Mouse (Mus musculus): ENCODE measurements around the gene Cfap36. TPM values are rescaled to one million over a fixed set of nuclear protein-coding genes. Genes with fewer than 3 reads are reported as not detected.

The Cfap36 gene
- total and polyA plus RNA-seq, 3 experiments = 32.9 to 70.4 (median 51.7) TPM

DNA sequence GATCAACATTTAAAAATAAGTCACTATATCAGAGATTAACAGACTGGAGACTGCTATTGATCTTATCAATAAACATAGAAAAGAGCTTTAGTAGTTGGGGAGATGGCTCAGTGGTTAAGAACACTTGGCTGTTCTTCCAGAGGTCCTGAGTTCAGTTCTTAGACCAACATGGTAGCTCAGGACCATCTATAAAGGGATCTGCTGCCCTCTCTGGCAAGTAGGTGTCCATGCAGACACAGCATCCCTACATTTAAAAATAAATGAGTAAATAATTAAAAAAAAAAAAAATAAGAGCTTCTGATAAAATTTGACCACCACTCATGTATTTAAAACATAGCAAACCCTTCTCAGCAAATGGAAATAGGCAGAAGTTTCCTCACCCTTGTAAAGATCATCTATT, 9.2 kb downstream of the Cfap36 start:
- H3K27me3 ChIP-seq (ENCODE audit: insufficient read depth, low read length) = no peaks in the 10 kb centered on the region
- H3K4me3 ChIP-seq (ENCODE audit: low read depth, low read length) = no peak overlapping the region
- ATAC-seq (ENCODE audit: extremely low read depth, insufficient number of reproducible peaks, low FRiP score, poor library complexity, severe bottlenecking) = no peak
- peaks cover 48% of the 10 kb centered on the region for H3K36me3 ChIP-seq (replicated peaks)
- H3K4me1 ChIP-seq (ENCODE audit: insufficient read depth, low read depth, low read length) = peaks cover 5% of the 10 kb centered on the region; the same call in 1 of the 2 replicates
- no peak for DNase-seq (ENCODE audit: low spot score)
- H3K9me3 ChIP-seq (replicated peaks) = no peaks in the 10 kb centered on the region
- TF ChIP-seq CTCF (IDR thresholded peaks at IDR 0.05; ENCODE audit: low read depth, low read length) (no peak), GATA2 (IDR thresholded peaks at IDR 0.05; ENCODE audit: borderline replicate concordance, low read depth, low read length) (no peak), GATA1 (IDR thresholded peaks at IDR 0.05; ENCODE audit: borderline replicate concordance, low read length) (no peak), TAL1 (conservative IDR thresholded peaks at IDR 0.05; ENCODE audit: low read depth, low read length) (no peak), POLR2AphosphoS5 (IDR thresholded peaks at IDR 0.05; ENCODE audit: insufficient replicate concordance, low read depth, low read length) (no peak)

GRCm38 (mm10) chr11:29237364-29237763, 9.8 kb downstream of the Cfap36 start:
- Histone ChIP-seq H3K4me1 (ENCODE audit: insufficient read depth, low read depth, low read length) (peaks cover 2% of the 10 kb centered on the region; the same call in 1 of the 2 replicates), H3K27me3 (ENCODE audit: insufficient read depth, low read length) (no peaks in the 10 kb centered on the region), H3K4me3 (ENCODE audit: low read depth, low read length) (no peak overlapping the region), H3K9me3 (replicated peaks) (no peaks in the 10 kb centered on the region), H3K36me3 (replicated peaks) (peaks cover 46% of the 10 kb centered on the region)
- ATAC-seq (ENCODE audit: extremely low read depth, insufficient number of reproducible peaks, low FRiP score, poor library complexity, severe bottlenecking) (no peak), DNase-seq (ENCODE audit: low spot score) (no peak)
- TF ChIP-seq CTCF (IDR thresholded peaks at IDR 0.05; ENCODE audit: low read depth, low read length) (no peak), POLR2AphosphoS5 (IDR thresholded peaks at IDR 0.05; ENCODE audit: insufficient replicate concordance, low read depth, low read length) (no peak), TAL1 (conservative IDR thresholded peaks at IDR 0.05; ENCODE audit: low read depth, low read length) (no peak), GATA1 (IDR thresholded peaks at IDR 0.05; ENCODE audit: borderline replicate concordance, low read length) (no peak), GATA2 (IDR thresholded peaks at IDR 0.05; ENCODE audit: borderline replicate concordance, low read depth, low read length) (no peak)

DNA sequence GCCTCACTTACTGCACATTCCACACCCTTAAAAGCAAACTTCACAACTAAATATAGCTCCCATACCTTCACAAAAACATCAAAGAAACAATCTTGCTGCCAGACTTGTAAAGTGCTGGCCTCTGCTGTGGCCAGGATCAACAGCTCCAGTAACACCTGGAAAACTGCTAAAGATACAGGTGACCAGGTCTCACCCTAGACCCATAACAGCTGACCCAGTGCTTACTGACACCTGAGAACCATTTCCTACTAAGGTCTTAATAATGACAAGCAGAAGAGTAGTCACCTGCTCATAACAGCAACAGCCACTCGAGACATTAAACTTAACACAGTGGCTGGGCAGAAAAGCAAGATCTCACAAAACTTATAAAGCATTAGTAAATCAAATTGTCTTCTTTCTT, 13.6 kb downstream of the Cfap36 start:
- TF ChIP-seq GATA2 (IDR thresholded peaks at IDR 0.05; ENCODE audit: borderline replicate concordance, low read depth, low read length) (no peak), TAL1 (conservative IDR thresholded peaks at IDR 0.05; ENCODE audit: low read depth, low read length) (no peak), CTCF (IDR thresholded peaks at IDR 0.05; ENCODE audit: low read depth, low read length) (no peak), GATA1 (IDR thresholded peaks at IDR 0.05; ENCODE audit: borderline replicate concordance, low read length) (no peak), POLR2AphosphoS5 (IDR thresholded peaks at IDR 0.05; ENCODE audit: insufficient replicate concordance, low read depth, low read length) (no peak)
- no peaks in the 10 kb centered on the region for H3K27me3 ChIP-seq (ENCODE audit: insufficient read depth, low read length)
- ATAC-seq (ENCODE audit: extremely low read depth, insufficient number of reproducible peaks, low FRiP score, poor library complexity, severe bottlenecking) = no peak
- no peaks in the 10 kb centered on the region for H3K9me3 ChIP-seq (replicated peaks)
- no peaks in the 10 kb centered on the region for H3K4me1 ChIP-seq (ENCODE audit: insufficient read depth, low read depth, low read length)
- no peak for DNase-seq (ENCODE audit: low spot score)
- peaks cover 59% of the 10 kb centered on the region for H3K36me3 ChIP-seq (replicated peaks)
- H3K4me3 ChIP-seq (ENCODE audit: low read depth, low read length) = no peak overlapping the region

DNA sequence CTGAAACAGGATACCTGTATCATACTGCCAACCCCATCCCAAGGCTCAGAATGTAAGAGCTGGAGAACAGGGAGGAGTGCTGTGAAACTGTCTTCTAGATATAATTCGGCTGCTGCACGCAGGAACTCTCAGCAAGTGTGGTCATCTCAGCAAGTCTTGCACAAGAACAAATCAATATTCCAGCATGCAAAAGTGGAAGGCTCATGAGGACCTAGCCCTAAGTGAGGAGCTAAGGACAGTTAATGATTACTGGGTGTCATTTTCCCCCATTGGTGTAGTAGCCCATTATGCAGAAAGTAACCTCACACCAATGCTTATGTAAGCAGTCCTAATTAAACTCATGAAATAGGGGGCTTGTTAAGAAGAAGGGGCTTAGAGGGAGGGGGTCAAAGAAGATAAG, 18.3 kb downstream of the Cfap36 start:
- Histone ChIP-seq H3K36me3 (replicated peaks) (peaks cover 81% of the 10 kb centered on the region), H3K4me3 (ENCODE audit: low read depth, low read length) (no peak overlapping the region), H3K27me3 (ENCODE audit: insufficient read depth, low read length) (no peaks in the 10 kb centered on the region), H3K9me3 (replicated peaks) (no peaks in the 10 kb centered on the region), H3K4me1 (ENCODE audit: insufficient read depth, low read depth, low read length) (no peaks in the 10 kb centered on the region)
- ATAC-seq (ENCODE audit: extremely low read depth, insufficient number of reproducible peaks, low FRiP score, poor library complexity, severe bottlenecking) (no peak), DNase-seq (ENCODE audit: low spot score) (no peak)
- TF ChIP-seq TAL1 (conservative IDR thresholded peaks at IDR 0.05; ENCODE audit: low read depth, low read length) (no peak), GATA1 (IDR thresholded peaks at IDR 0.05; ENCODE audit: borderline replicate concordance, low read length) (no peak), CTCF (IDR thresholded peaks at IDR 0.05; ENCODE audit: low read depth, low read length) (no peak), GATA2 (IDR thresholded peaks at IDR 0.05; ENCODE audit: borderline replicate concordance, low read depth, low read length) (no peak), POLR2AphosphoS5 (IDR thresholded peaks at IDR 0.05; ENCODE audit: insufficient replicate concordance, low read depth, low read length) (no peak)

GRCm38 (mm10) chr11:29224754-29225153, 22.5 kb downstream of the Cfap36 start:
- Histone ChIP-seq H3K27me3 (ENCODE audit: insufficient read depth, low read length) (no peaks in the 10 kb centered on the region), H3K4me3 (ENCODE audit: low read depth, low read length) (no peak overlapping the region), H3K36me3 (replicated peaks) (peaks cover 89% of the 10 kb centered on the region), H3K4me1 (ENCODE audit: insufficient read depth, low read depth, low read length) (peaks cover 4% of the 10 kb centered on the region; the same call in 1 of the 2 replicates), H3K9me3 (replicated peaks) (no peaks in the 10 kb centered on the region)
- TF ChIP-seq GATA1 (IDR thresholded peaks at IDR 0.05; ENCODE audit: borderline replicate concordance, low read length) (no peak), CTCF (IDR thresholded peaks at IDR 0.05; ENCODE audit: low read depth, low read length) (no peak)
- no peak for ATAC-seq (ENCODE audit: extremely low read depth, insufficient number of reproducible peaks, low FRiP score, poor library complexity, severe bottlenecking)
- DNase-seq (ENCODE audit: low spot score) = no peak

DNA sequence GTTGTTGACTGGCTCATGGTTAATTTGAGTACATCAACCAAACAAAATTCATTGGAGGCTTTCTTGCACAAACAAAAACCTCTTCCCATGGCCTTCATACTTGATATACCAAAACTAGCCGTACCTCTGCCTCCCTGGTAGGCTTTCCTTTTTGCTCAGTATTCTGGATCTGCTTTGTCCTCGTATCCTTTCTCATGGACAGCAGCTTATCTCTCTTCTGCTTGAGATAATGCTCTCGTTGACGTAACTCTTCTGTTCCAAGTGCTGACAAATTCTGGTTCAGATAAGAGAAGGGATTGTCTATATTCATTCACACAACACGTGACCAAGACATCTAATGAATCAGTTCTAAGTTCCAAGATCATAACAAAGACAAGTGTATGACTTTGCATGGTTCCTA, 24.9 kb downstream of the Cfap36 start:
- no peak for DNase-seq (ENCODE audit: low spot score)
- Histone ChIP-seq H3K4me1 (ENCODE audit: insufficient read depth, low read depth, low read length) (peaks cover 4% of the 10 kb centered on the region; the same call in 1 of the 2 replicates), H3K27me3 (ENCODE audit: insufficient read depth, low read length) (no peaks in the 10 kb centered on the region), H3K4me3 (ENCODE audit: low read depth, low read length) (no peak overlapping the region), H3K36me3 (replicated peaks) (peaks cover 82% of the 10 kb centered on the region), H3K9me3 (replicated peaks) (no peaks in the 10 kb centered on the region)
- TF ChIP-seq GATA1 (IDR thresholded peaks at IDR 0.05; ENCODE audit: borderline replicate concordance, low read length) (no peak), TAL1 (conservative IDR thresholded peaks at IDR 0.05; ENCODE audit: low read depth, low read length) (no peak), GATA2 (IDR thresholded peaks at IDR 0.05; ENCODE audit: borderline replicate concordance, low read depth, low read length) (no peak), POLR2AphosphoS5 (IDR thresholded peaks at IDR 0.05; ENCODE audit: insufficient replicate concordance, low read depth, low read length) (no peak), CTCF (IDR thresholded peaks at IDR 0.05; ENCODE audit: low read depth, low read length) (no peak)
- no peak; the same call in 1 of the 2 replicates for ATAC-seq (ENCODE audit: extremely low read depth, insufficient number of reproducible peaks, low FRiP score, poor library complexity, severe bottlenecking)

Measured in G1E (cell line).